Mouse (Mus musculus) midbrain, embryonic 11.5 days (tissue): ENCODE measurements around the gene Taf11. TPM values are rescaled to one million over a fixed set of nuclear protein-coding genes. Genes with fewer than 3 reads are reported as not detected.

Source experiments
- ATAC-seq: fragments of 200-750 bp; cut with Nextera tagmentation; 2 replicates; pipeline ENCODE4 v1.8.0; 2017; ENCODE audit warnings: moderate TSS enrichment, moderate library complexity; ENCODE audit not compliant: low FRiP score
- DNase-seq: peaks from one replicate; pipeline ENCODE4 v3.0.0; 2015; ENCODE audit warnings: low spot score; ENCODE audit errors: missing footprints
- H3K27ac ChIP-seq: fragments of 300-500 bp; sonication (generic); 2 replicates; pipeline ENCODE4 v1.5.1; 2014; ENCODE audit warnings: low read depth, low read length
- H3K27me3 ChIP-seq: fragments of 300-500 bp; sonication (generic); 2 replicates; pipeline ENCODE4 v1.6.1; 2014; ENCODE audit warnings: mild to moderate bottlenecking, low read length, moderate library complexity, mixed read lengths; ENCODE audit not compliant: control insufficient read depth, insufficient read depth
- H3K36me3 ChIP-seq: fragments of 300-500 bp; sonication (generic); 2 replicates; pipeline ENCODE4 v1.6.1; 2014; ENCODE audit warnings: mild to moderate bottlenecking, low read length, moderate library complexity, mixed read lengths; ENCODE audit not compliant: control insufficient read depth, insufficient read depth
- H3K4me1 ChIP-seq: fragments of 300-500 bp; sonication (generic); 2 replicates; pipeline ENCODE4 v1.6.1; 2014; ENCODE audit warnings: low read length; ENCODE audit not compliant: control insufficient read depth, insufficient read depth
- H3K4me2 ChIP-seq: fragments of 300-500 bp; sonication (generic); 2 replicates; pipeline ENCODE4 v1.6.1; 2014; ENCODE audit warnings: mild to moderate bottlenecking, moderate library complexity
- H3K4me3 ChIP-seq: fragments of 300-500 bp; sonication (generic); 2 replicates; pipeline ENCODE4 v1.5.1; 2014; ENCODE audit warnings: low read depth, low read length
- H3K9ac ChIP-seq: fragments of 300-500 bp; sonication (generic); 2 replicates; pipeline ENCODE4 v1.6.1; 2014; ENCODE audit warnings: low read length
- H3K9me3 ChIP-seq: fragments of 300-500 bp; sonication (generic); 2 replicates; pipeline ENCODE4 v1.6.1; 2016; ENCODE audit warnings: low read length; ENCODE audit not compliant: control insufficient read depth
- WGBS: fragments of 180-500 bp; shearing (Covaris S2); extraction: QIAGEN DNeasy Blood & Tissue Kit; methylation state at CpG from one replicate; pipeline ENCODE4 v1.1.7; 2014; 5-methylcytosine and 5-hydroxymethylcytosine counted together
- polyA plus RNA-seq: library from polyadenylated mRNA; unstranded; fragments of >200 nt; fragmentation: Nextera tagmentation; extraction: Ambion mirVana; gene quantifications from 2 replicates; pipeline ENCODE4 v1.2.1, GENCODE M21; 2014

Gene Taf11
- polyA plus RNA-seq, 1 experiment from 2014 or later, result 95.0 TPM

DNA sequence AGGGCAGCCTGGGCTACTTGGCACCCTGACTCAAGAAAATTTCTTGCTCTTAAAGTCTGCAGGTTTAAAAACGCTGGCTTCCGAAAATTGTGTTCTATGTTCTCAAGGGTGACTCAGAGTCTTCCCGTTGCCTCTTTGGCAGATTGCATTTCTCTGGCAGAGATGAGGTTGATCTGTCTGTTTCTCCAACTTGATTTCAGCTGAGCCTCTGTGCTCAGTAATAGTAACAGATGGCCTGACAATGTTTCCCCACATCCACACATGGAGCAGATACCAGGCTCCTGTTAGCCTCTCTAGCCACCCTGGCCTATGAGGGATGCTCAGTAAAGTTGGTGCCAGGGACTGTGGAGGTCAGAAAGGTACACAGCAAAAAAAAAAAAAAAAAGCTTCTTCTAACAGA, 37.8 kb downstream of the Taf11 start:
- ATAC-seq (no peak), DNase-seq (no peak)
- WGBS, result 92% methylated on average over 3 of the region's 3 CpGs
- H3K4me2 ChIP-seq, result no peak overlapping the region
- no peaks in the 10 kb centered on the region for H3K27me3 ChIP-seq
- H3K9ac ChIP-seq, result no peak overlapping the region
- no peaks in the 10 kb centered on the region for H3K36me3 ChIP-seq
- H3K27ac ChIP-seq, result no peak overlapping the region
- no peaks in the 10 kb centered on the region for H3K4me1 ChIP-seq
- no peaks in the 10 kb centered on the region for H3K9me3 ChIP-seq
- H3K4me3 ChIP-seq, result no peak overlapping the region

DNA sequence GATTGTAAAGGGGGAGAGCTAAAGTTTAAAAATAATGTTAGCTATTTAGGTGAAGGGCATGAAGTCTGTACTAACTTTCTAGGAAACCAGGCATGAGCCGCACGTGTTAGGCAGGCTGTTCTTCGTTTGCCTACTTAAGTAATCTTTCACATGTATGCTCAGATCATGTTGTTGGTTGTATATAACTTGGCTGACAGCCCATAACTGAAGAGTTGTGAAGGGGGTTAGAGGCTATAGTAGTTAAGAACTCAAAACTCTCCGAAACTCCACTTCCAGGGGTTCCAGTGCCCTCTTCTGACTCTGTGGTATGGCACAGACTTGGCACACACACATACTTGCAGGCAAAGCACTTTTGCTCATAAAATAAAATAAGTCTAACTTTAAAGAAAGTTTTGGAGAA, 42.9 kb downstream of the Taf11 start:
- Histone ChIP-seq H3K4me3 (no peak overlapping the region), H3K4me1 (no peaks in the 10 kb centered on the region), H3K9me3 (no peaks in the 10 kb centered on the region), H3K9ac (no peak overlapping the region), H3K36me3 (no peaks in the 10 kb centered on the region), H3K4me2 (no peak overlapping the region), H3K27me3 (no peaks in the 10 kb centered on the region), H3K27ac (no peak overlapping the region)
- no peak for DNase-seq
- 94% methylated on average over 4 of the region's 4 CpGs for WGBS
- ATAC-seq, result no peak

DNA sequence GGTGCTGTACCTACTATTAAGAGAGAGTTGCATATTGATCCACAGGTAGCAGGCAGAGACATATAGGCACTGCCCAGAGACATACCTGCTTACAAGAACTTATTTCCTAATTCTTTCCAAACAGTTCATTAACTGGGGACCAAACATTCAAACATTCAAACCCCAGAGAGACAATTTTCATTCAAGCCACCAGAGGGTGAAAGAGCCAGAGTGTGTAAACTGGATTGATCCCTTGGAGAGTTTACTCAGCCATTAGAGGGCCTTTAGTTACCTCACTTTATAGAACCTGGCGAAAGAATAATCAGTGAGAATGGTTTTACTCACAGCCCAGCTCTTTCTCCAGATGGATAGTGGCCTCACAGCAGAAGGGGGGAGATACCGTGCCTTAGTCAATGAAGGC, 44.2 kb downstream of the Taf11 start:
- Histone ChIP-seq H3K27ac (no peak overlapping the region), H3K4me2 (no peak overlapping the region), H3K9ac (no peak overlapping the region), H3K9me3 (no peaks in the 10 kb centered on the region), H3K36me3 (no peaks in the 10 kb centered on the region), H3K27me3 (no peaks in the 10 kb centered on the region), H3K4me1 (no peaks in the 10 kb centered on the region), H3K4me3 (no peak overlapping the region)
- 88% methylated on average over 2 of the region's 2 CpGs for WGBS
- DNase-seq, result no peak
- no peak for ATAC-seq

DNA sequence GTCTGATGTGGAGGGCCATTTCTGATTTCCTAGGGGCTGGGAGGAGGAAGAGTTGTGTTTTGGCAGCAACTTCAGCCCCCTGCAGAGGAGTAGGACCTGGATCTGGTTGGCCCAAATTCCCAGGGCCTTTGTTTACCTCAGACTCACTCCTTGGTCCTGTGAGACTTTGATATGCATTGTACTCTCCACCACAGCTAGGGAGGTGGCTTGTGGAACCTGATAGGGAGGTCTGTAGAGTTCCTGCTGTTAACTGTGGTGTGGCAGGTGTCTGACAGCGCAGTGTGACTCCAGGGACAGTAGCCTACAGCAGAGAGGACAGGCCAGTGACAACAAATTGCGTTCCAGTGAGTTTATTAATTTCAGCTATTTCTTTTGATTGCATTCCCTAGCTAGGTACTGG, 50.5 kb downstream of the Taf11 start:
- no peak for DNase-seq
- no peak overlapping the region for H3K4me2 ChIP-seq
- 50% methylated on average over 2 of the region's 2 CpGs for WGBS
- H3K27me3 ChIP-seq, result no peaks in the 10 kb centered on the region
- no peak overlapping the region for H3K27ac ChIP-seq
- ATAC-seq, result no peak
- H3K9ac ChIP-seq, result no peak overlapping the region
- no peaks in the 10 kb centered on the region for H3K9me3 ChIP-seq
- H3K4me1 ChIP-seq, result peaks cover 17% of the 10 kb centered on the region
- no peak overlapping the region for H3K4me3 ChIP-seq
- no peaks in the 10 kb centered on the region for H3K36me3 ChIP-seq

DNA sequence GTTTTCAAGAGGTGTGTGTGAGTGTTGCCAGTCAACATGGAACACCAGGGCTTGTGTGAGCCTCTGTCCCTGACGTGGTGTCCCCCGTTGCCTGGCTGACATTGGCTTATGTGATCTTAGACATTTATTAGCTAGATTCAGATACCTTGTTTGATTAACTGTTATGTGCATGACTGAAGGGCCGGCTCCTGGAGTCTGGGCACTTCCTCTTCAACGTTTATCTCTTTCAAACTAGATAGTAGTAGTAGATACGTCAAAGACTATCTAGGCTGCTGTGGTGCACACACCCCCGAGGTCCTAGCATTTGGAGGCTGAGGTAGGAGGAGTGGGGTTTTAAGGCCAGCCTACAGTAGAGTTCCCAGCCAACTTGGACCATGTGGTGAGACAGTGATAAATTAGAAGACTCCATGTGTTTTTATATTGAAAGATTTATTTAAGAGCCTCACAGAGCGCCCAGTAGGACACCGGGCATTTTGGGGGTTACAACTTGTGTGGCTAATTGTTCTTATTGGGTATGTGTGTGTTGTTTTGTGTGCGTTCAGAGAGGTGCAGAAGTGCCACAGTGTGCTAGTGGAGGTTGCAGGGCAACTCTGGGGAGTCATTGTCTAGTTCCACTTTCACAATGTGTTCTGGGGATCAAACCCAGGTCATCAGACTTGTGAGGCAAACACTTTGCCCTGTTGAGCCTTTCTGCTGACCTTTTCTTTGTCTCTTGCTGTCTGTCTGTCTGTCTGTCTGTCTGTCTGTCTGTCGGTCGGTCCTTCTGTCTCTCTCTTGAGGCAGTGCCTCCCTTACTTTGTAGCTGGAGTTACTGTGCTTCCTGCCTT, 51.8 kb downstream of the Taf11 start:
- Histone ChIP-seq H3K9me3 (no peaks in the 10 kb centered on the region), H3K4me1 (peaks cover 17% of the 10 kb centered on the region), H3K4me3 (peak overlapping the region; percentile 88), H3K27ac (no peak overlapping the region), H3K27me3 (no peaks in the 10 kb centered on the region), H3K9ac (peak overlapping the region; percentile 90; the same call in 1 of the 2 replicates), H3K36me3 (no peaks in the 10 kb centered on the region), H3K4me2 (peak overlapping the region; percentile 83)
- 59% methylated on average over 11 of the region's 11 CpGs for WGBS
- DNase-seq (no peak), ATAC-seq (no peak)

DNA sequence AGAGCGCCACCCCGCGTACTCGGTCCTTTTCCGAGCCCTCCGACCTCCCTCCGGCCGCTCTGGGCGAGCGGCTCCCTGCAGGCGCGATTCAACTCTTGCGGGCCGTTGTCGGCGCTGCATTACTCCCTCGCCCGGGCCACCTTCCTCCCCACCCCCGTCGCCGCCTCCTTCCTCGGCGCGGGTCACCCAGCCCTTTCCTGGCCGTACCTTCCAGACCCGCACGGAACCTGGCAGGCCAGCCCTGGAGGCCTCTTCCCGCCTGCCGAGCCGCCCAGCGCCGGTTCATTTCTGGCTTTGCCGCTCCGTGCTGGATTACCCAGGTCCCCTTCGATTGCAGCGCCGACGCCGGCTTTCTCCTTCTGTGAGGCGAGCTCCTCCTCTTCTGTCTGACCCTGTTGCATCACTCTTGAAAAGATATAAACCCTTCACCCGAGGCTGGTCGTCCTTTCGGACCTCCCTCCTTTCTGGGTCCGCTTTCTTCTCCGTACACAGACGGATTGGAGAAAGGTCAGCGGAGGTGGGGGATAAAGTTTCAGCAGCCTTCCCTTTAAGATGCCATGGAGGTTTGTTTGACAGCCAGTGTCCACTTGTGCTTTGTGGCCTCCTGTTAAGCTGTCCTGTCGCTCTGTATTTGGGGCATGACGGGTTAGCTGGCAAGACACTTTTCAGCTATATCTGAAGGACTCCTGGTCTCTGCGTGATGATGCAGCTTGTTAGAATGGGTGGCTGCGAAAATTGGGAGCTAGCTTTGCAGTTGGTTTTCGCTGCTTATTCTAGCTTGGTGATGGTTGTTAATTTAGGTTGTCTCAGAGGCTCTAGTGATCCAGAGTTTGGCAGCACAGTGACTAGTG, 52.6 kb downstream of the Taf11 start:
- Histone ChIP-seq H3K27me3 (no peaks in the 10 kb centered on the region), H3K4me3 (peak overlapping the region; percentile 88), H3K36me3 (peaks cover 7% of the 10 kb centered on the region; the same call in 1 of the 2 replicates), H3K4me1 (peaks cover 17% of the 10 kb centered on the region), H3K27ac (peak overlapping the region; percentile 53), H3K4me2 (peak overlapping the region; percentile 83), H3K9ac (peak overlapping the region; percentile 90), H3K9me3 (no peaks in the 10 kb centered on the region)
- DNase-seq (peak; percentile 95), ATAC-seq (peak; percentile 77)
- 2% methylated on average over 49 of the region's 52 CpGs for WGBS

DNA sequence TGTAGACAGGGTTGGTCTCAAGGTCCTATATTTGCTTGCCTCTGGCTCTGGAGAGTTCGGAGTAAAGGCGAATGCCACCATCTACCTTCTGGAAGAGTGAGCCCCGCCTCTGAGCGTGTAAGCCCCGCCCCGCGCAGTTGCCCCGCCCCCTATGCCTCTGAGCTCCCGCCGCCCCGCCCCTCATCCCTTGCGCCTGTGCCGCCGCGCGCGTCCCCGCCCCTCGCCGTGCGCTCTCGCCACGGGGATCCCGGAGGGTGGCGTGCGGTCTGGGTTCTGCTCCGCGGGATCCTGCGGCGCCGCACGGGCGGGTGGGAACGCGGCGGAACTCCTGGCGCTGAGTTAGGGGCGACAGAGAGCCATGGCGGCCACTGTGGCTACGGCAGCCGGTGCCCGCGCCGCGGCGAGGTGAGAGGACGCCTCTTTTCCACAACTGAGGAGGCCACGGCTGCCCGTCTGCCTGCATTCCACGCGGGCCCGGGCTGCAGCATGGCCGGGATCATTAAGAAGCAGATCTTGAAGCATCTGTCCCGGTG, 53.3 kb downstream of the Taf11 start, which contains the start of gene Uhrf1bp1:
Uhrf1bp1 (plus strand) TSS at position 177 of the 533 bp plus-strand sequence.
- 1% methylated on average over 45 of the region's 54 CpGs for WGBS
- no peaks in the 10 kb centered on the region for H3K9me3 ChIP-seq

More for the DNA sequence above, 53.3 kb downstream of the Taf11 start, which contains the start of gene Uhrf1bp1:
- peak within 1 kb of the TSS; percentile 53 for H3K27ac ChIP-seq
- no peaks in the 10 kb centered on the region for H3K27me3 ChIP-seq
- peaks cover 17% of the 10 kb centered on the region for H3K4me1 ChIP-seq
- peak within 1 kb of the TSS; percentile 83 for H3K4me2 ChIP-seq
- peak within 1 kb of the TSS; percentile 88 for H3K4me3 ChIP-seq
- H3K9ac ChIP-seq, result peak within 1 kb of the TSS; percentile 90
- ATAC-seq (peak; percentile 83), DNase-seq (peak; percentile 99)
- peaks cover 7% of the 10 kb centered on the region; the same call in 1 of the 2 replicates for H3K36me3 ChIP-seq
